Mouse (Mus musculus) testis, adult 2 months (tissue): ENCODE results near the gene Tnni2.

Experiments used
- CTCF ChIP-seq: fragments of 200-500 bp; IDR thresholded peaks from 2 replicates; pipeline ENCODE4 v1.5.1; 2012; ENCODE audit warnings: low read depth, mild to moderate bottlenecking, inconsistent platforms, low read length, moderate library complexity; ENCODE audit not compliant: control insufficient read depth, insufficient read depth, insufficient replicate concordance
- POLR2A ChIP-seq: fragments of 200-500 bp; IDR thresholded peaks from 2 replicates; pipeline ENCODE4 v1.6.1; 2012; ENCODE audit warnings: low read depth, mild to moderate bottlenecking, inconsistent platforms, low read length, moderate library complexity; ENCODE audit not compliant: control insufficient read depth

DNA sequence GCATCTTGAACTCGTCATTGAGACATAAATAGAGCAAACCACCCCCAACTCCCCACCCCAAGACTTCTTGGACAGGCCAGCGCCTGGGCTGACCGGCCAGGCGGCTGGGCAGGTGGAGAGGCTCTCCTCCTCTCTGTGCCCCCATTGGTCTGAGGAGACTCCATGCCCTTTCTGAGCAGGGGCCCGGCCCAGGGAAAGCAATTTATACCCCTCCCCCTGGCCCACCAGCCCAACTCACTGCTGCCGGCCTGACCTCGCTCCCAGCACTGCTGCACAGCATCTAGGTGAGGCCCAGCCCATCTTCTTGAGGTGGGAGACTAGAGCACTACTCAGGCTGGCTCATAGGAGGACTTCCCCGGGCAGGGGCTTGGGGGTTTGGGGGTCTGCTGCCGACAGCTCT, at the start of gene Tnni2:
- no peak for TF ChIP-seq CTCF
- TF ChIP-seq POLR2A, result no peak
